Mouse (Mus musculus) cerebellum, postnatal 4 days (tissue): ENCODE results near the gene Akap7.

Experiments
- DNase-seq, 2 experiments: peaks; one replicate each; pipeline ENCODE4 v3.0.0; 2022; ENCODE audit warnings: low spot score in 2 of 2, mixed read lengths in 1 of 2

Akap7 gene

DNA sequence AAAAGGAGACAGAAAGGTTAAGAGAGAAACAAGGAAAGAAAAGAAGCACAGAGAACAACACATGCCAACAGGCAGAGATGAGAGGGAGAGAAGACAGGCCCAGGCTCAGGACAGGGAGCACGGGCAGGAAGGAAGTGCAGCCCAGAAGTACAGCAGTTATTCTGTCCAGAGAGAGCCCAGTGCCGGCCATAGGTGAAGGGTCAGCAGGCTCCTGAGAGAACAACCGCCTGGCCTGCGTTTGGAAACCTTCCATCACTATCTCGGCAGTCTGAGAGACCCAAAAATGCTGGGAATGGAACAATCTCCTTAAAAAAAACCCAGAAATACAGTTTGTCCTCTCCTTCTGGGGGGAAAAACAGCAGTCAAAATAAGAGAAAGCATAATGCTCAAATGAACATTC, 50.2 kb downstream of the Akap7 start:
- no peak for DNase-seq

DNA sequence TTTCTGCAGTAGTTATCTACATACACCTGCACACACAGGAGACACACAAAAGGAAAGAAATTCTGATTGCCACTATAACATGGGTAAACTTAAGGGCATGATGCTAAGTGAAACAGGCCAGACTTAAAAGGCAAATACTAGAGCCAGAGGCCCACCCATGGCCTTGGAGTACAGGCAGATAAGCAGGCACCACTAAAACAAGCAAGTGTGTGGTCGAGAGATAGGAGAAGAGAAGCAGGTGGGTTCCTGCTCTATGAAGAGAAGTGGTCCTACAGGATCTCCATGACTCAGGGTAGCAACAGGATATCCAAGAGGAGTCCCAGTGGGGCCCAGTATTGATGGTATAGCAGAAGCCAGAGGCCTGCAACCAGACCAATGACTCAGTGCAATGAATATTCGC, 54.2 kb downstream of the Akap7 start:
- no peak for DNase-seq

DNA sequence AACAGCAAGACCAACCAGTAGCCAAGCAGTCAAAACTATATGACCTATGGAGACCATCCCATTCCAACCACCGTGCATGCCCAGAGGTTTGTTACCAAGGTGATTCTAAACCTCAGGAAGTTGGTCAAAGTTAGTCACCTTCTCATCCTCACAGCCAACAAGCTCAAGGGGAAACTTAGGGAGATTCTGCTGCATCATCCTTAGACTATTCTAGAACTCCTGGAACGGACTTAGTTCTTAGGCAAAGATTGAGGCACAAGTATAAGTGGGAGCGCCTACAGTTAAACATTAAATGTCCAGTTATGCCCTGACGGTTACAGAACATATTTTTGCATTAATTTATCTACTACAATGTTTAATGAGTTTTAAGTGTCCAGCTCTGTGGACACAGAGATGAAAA, 54.7 kb downstream of the Akap7 start:
- DNase-seq: no peak

DNA sequence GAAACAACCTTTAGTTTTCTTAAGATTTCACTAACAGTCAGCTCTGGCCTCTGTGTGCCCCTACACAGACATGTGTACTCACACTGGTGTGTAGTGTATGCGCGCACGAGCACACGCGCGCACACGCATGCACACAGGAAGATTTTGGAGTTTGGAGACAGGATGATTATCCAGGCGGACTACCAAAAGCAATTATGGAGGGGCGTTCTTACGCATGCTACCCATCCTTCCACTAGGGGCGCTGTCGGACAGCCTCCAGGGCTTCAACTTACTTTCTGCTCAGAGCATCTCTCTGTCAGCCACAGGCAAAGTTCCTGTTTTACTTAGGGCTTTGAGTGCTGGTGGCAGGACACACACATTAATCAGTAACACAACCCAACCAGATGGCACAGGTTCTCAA, 57.6 kb downstream of the Akap7 start:
- DNase-seq: peak; percentile 50 to 69

DNA sequence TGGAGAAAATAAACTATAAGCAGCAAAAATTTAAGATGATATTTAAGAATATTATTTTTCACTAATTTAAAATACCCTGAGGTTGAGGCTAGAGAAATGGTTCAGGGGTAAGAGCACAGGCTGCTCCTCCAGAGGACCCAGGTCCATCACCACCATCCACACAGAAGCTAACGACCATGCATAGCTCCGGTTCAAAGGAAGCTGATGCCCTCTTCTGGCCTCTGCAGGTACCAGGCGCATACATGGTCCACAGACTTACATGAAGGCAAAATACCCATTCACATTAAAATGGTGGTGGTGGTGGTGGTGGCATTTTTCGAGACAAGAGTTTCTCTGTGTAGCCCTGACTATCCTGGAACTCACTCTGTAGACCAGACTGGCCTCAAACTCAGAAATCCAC, 61.5 kb downstream of the Akap7 start:
- DNase-seq: no peak

DNA sequence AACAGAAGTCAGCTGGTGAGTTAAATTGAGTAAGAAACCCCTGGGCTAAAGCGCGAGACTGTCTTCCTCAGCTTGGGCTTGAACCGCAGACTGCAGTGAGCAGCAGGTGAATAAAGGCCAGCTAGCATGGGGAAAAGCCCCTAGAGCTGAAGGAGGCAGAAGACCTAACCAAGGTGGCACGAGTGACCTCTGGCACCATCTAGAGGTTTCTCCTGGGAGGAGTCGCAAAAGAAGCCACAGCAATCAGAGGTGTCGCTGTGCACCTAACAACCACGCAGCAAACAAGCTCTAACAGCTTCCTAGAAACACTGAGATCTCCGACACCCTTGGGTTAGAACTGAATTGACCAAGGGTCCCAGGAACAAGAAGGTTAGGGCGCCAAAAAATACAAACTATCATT, 68.5 kb downstream of the Akap7 start:
- peak in 1 of 2 experiments; percentile 41 for DNase-seq

DNA sequence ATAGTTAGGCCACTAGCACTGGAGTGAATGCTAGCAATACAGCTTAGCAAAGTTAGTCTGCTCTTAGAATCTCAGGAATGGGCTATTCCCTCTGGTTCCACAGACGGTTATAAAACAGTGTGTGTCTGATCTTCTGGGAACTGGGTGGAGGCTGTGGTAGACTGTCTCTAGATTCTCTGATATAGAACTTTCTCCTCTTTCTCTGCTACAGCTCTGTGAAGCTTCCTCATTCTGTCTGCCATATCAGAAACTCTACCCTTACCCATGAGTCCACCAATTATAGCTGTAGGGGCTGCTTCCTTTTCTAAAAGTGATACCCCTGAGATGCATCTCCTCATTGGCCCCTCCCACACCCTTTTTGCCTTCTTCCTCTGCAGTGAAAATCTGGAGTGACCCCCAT, 73.6 kb downstream of the Akap7 start:
- no peak for DNase-seq

DNA sequence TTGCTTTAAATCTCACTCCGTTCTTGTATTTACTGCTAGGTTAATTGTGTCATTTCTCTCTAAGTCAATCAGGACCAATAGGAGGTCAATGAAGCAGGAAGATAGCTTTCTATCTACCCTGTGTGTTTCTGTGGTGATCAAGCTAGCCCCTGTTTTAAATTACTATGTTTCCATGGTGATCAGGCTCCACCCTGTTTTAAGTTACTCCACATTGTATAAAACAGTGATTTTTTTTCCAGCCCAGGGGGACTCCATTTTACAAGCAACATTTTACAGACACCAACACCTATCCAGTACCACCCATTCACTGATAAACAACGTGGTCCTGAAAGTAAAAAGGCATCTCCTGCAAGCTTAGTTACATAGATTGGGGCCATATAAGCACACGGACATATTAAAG, 75.0 kb downstream of the Akap7 start:
- DNase-seq: no peak

DNA sequence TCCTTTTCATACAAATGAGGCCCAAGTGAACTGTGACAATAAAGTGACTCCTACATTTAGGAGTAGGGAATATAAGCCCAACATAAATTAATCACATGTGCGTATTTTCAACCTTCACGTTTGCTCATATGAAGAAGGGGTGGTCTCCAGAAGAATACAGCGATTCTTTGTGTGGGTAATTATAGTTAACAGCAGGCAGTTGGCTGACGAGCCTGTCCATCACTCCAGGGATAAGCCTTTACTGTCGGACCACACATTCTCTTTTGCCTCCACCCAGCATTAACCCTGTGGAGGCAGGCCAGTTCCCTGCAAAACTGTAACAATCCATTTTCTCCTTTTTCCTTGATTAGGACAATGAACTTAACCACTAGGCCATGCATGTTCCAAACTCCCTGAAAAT, 76.3 kb downstream of the Akap7 start:
- no peak for DNase-seq

DNA sequence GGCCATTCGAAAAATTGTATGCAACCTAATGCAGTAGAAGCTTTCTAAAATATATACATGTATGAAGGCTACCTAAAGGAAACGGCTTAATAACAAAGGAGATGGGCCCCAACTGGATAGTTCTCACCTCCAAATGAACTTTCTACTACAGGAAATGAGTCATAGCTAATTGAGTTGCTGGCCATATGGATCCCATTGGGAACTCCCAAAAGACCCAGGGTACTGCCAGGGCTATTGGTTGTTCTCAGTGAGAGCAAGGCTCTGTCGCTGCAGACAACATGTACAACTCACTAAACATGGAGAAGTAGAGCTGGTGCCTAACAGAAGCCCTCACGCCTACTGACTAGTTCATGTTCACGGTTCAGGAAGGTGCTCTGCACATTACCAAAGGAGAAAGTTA, 83.3 kb downstream of the Akap7 start:
- DNase-seq: no peak

DNA sequence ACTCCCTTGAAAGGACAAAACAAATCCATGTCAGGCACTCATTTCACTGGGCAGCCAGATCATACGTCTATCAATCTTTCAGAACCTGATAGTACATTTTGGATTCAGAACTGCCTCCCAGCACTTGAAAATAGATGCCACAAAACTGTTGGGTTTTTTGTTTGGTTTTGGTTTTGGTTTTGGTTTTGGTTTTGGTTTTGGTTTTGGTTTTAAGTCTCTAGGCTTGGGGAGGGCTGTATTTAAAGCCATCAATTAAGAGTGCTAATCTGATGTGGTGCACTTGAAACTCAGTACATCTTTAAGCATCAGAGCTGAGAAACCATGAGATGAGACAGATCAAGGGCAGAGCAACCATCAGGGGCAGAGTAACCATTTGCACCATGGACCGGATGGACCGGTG, 86.9 kb downstream of the Akap7 start:
- DNase-seq: no peak

DNA sequence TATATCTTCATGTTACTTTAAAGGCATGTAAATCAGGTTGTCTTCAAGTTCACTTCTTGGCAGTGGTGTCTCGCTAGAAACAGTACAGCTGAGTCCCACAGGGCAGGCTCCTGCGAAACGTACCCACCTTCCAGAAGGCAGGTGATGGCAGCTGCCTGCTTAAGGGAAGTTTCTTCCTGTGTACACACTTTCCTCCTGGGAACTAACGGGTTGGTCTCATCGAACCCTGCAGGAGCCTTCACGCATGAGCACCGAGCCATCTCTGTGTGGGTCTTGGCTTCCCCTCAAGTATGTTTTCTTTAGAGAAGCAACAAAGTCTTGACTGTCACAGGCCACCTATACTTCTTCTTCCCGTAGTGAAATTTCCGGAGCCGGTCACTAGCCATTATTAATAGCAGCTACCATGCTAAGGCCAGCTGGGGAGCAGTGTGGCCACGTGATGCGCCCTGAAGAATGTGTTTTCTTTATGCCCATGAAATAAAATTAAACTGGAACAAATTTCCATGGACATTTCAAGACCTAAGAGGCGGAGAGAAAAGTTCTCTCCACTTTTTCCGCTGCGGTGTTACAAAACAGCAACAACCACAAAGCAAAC, 87.7 kb downstream of the Akap7 start:
- DNase-seq: no peak

DNA sequence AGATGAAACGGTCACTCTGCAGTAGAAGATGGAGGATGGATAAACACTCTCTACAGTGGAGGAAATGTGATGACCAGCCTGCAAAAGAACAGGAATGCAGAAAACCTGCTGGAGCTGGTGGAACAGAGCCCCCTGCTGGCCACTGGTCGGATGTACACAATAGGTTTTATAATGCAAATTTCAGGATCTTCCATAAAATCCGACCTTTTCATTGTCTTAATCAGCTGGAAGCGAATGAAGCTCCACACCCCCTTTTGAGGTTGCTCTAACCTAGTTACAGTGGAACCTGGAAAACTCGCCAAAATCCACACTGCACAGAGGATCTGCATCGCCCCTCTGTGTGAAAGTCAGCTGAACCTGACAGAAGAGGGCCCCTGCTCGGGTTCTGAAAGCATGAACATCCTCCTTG, 88.4 kb downstream of the Akap7 start:
- DNase-seq: peak; percentile 62 to 76

DNA sequence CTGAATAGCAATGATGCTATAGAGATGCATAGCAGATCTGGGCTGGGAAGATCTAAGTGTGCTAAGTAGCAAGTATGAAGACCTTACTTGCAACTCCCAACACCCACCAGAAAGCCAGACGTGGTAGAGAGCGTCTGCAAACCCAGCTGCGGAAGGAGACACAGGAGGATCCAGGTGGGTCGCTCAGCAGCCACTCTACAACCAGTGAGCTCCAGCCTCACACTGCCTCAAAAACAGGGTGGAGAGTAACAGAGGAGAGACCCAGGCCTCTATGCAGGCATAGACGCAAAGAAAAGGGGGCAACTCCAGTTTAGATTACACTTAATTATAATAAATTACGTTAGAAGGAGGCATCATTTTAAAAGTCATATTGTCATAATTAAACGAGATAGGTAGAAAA, 88.9 kb downstream of the Akap7 start:
- no peak for DNase-seq

DNA sequence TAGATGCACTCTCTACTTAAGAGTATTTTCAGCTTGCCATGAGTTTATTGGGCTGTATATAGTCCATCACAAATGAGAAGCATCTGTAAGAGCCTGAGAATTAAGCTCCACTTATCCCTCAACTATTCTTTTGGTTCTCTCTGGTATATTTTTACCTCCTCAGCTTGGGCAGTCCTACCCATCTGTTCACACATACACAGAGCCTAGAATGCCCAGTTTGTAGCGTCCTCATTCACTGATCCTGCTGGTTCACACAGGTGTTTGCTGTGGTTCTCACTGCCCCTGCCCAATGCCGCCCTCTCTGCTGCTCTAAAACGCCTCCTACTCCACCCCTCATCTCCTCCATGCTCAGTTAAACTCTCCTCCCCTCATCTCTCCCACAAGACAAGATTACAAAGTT, 91.7 kb downstream of the Akap7 start:
- no peak for DNase-seq

DNA sequence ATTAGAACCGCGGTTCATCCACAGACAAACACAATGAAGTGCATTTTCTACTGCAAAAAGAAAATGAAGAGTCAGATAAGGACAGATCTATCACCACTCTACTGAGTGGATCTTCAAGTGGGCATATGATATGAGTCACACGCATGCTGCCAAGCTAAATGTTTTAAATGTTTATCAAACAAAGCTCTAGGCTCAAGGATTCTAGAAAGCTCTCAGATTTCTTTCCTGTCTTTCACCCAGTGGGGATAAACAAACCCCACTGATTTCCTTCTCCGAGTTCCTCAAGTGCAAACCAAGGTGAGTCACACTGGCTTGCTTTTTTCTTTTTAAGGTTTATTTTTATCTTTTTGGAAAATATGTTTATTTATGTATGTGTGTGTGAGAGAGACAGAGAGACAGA, 94.0 kb downstream of the Akap7 start:
- no peak for DNase-seq

DNA sequence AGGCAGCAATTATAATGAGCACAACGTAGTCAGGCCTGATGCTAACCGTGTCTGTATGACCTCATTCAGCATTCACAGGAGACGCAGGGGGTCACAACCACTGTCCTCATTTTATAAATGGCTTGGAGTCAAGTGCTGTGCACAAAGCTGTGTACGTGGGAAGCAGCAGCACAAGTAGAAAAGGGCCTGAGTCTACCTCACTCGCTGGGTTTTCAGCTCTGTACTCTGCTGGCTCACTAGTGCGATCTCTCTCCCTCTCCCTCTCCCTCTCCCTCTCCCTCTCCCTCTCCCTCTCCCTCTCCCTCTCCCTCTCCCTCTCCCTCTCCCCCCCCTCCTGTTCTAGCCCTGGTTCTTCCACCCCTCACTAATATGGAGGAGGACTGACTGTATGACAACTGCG, 99.1 kb downstream of the Akap7 start:
- no peak for DNase-seq

DNA sequence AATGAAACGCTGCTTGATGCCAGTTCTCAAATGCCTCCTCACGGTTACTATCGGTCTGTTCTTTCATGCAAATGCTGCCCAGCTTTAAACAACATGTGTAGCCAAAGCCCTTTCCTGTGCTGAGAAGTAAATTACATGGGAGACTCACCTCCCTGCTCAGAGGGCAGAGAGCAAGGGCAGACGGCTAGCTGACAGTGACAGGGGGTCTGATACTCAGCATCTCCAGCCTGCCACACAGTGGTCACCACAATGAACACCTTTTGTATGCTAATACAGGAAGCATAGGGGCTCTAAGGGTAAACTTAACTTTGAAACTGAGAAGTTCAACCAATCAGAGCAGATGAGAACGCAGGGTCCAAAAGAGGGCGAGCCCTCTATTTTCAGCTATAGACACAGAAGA, 99.8 kb downstream of the Akap7 start:
- no peak for DNase-seq

DNA sequence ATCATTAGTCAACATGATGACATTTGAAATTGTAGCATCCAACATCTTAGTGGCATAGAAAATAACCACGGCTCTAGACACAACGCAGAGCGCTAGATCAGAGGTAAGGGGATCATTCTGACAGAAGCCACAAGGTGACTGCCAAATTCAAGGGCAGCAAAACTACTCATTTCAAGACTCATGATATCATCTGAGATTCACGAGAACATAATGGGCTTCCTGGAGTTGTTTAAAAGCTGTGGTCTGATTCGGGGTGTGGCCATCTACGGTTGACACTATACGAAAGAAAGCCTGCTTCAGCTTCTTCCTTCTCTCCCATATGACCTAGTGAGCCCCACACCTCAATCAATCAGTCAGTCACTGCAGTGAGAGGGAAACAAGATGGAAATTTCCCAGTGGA, 107.0 kb downstream of the Akap7 start:
- DNase-seq: no peak

DNA sequence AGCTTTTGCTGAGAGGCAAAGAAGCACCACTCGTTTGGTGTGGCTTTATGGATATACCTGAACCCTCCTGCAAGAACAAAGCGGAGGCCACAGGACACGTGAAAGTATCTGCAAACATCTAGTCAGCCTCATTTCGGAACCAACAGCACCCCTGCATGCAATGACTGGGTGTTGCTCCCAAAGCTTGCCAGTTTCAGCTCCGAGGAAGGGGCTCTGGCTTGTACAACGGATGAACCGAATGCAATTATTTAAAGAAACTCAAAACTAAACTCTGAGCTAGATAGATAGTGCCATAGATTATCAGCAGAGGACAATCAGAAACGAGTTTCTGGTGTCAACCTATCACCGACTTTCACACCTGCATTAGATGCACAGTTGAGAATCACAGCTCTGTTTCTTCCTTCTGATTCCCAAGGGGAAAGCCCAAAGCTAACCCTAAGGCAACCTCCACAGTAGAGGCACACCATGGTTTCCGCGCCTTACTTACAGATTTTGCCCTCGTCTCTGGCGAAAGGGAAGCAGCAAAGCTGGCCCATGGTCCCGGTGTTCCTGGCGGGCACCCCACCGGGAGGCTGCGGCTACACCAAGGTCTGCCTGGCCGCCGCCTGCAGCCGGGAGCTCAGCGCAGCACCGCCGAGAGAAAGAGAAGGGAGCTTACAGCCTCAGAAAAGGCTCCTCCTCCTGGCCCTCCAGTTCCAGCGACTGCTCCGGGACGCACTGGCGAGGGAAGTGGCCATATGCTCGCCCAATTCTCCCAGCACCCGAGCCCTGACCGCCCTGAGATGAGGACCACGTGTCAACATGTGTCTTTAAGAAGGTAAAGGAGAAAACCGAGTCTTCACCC, 107.9 kb downstream of the Akap7 start:
- DNase-seq: peak; percentile 46 to 60

DNA sequence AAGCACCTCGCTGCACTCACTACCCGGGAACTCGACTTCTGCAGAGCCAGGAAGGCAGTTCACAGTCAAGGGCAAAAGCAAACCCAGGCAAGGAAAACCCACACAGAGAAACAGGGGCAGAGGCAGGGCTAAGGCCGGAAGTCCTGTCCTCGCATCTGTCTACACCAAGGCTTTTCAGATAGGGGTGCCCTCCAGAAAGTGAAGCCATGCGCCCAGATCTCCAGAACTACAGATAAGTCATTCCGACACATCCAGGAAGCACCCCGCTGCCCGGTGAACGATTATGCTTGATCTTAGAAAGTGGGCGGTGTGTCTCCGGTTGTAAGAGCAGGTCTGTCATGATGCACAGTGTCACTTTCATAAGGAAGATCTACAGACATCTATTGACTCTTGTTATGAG, 109.1 kb downstream of the Akap7 start:
- no peak for DNase-seq

DNA sequence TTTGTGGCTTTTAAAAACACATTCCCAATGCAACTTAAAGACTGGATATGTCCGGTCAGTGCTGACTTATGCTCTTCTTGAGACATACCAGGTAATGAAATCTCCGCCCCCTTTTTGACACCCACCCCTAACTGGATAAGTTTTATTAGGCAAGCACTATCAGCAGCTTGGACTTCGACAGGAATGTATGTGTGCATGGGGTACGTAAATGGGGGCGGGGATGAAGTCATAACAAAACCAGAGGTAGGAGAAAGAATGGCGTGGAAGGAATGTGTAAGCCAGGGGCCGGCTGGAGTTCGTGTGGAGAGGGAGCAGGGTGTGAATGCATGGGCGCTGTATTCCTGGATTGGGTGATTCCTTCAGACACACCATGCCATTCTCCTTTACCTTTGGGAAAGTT, 109.6 kb downstream of the Akap7 start:
- no peak for DNase-seq

DNA sequence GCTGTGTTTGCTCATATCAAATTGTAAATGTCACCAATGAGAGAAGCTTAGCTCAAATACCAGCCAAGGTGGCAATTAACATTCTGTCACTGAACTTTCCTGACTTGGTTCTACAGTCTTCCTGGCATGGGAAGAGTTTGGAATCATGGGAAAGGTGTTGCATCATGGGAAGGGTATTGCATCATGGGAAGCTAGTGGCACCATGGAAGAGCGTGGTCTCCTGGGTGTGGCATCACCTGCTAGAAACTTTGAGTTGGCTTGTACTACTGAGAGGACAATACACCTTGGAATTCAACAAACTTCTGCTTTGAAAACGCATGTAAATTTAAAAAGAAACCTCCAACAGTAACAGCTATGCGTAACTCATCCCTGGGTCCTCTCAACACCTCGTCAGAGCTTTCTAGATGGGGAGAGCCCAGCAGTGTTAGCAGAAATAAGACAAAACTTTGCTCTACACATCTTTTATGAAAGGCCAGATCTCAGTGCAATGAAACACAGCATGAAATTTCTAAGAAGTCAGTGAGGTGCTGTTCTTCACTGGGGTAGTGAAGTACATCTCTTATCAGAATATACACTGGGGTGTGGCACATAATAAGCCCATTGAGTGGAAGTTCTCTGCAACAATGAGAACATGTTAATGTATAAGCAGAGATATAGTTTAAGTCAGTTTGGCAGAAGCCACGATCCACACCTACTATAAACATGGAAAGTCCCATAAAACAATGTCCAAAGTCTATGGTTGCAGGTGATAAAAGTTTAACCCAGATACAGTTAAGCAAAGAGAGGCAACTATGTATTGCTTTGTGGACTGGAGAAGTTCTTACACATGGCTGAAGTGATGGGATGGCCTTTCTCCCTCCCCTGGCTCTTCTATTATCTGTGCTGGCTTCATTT, 115.2 kb downstream of the Akap7 start:
- DNase-seq: no peak
